Mouse (Mus musculus) small intestine, adult 2 months (tissue): Measurements from ENCODE around the gene Bin2. TPM values are rescaled to one million over a fixed set of nuclear protein-coding genes. Genes with fewer than 3 reads are reported as not detected.

Source experiments
- H3K27ac ChIP-seq: fragments of 200-500 bp; 2 replicates; pipeline ENCODE4 v1.5.1; 2012; ENCODE audit warnings: low read depth, low read length, control low read depth, inconsistent platforms; ENCODE audit not compliant: insufficient read depth
- H3K27me3 ChIP-seq: fragments of 200-500 bp; 2 replicates; pipeline ENCODE4 v1.6.1; 2012; ENCODE audit warnings: mild to moderate bottlenecking, moderate library complexity, low read length, inconsistent platforms; ENCODE audit not compliant: control insufficient read depth, insufficient read depth
- H3K36me3 ChIP-seq: fragments of 200-500 bp; 2 replicates; pipeline ENCODE4 v1.6.1; 2012; ENCODE audit warnings: mild to moderate bottlenecking, low read length, control low read depth, inconsistent platforms; ENCODE audit not compliant: control insufficient read depth, insufficient read depth
- H3K4me1 ChIP-seq: fragments of 200-500 bp; 2 replicates; pipeline ENCODE4 v1.6.1; 2012; ENCODE audit warnings: low read length, inconsistent platforms, mixed read lengths; ENCODE audit not compliant: control insufficient read depth, insufficient read depth, insufficient read length
- H3K4me3 ChIP-seq: fragments of 200-500 bp; 2 replicates; pipeline ENCODE4 v1.5.1; 2012; ENCODE audit warnings: low read depth, mild to moderate bottlenecking, control low read depth, inconsistent platforms, low read length, moderate library complexity
- CTCF ChIP-seq: fragments of 200-500 bp; IDR thresholded peaks from 2 replicates; pipeline ENCODE4 v1.5.1; 2012; ENCODE audit warnings: low read depth, mild to moderate bottlenecking, control low read depth, inconsistent platforms, low read length, moderate library complexity, mixed read lengths; ENCODE audit not compliant: insufficient replicate concordance, insufficient read length; ENCODE audit errors: extremely low read depth
- POLR2A ChIP-seq: fragments of 200-500 bp; IDR thresholded peaks from 2 replicates; pipeline ENCODE4 v1.6.1; 2012; ENCODE audit warnings: low read depth, mild to moderate bottlenecking, control low read depth, inconsistent platforms, low read length, moderate library complexity
- WGBS: fragments of 180-500 bp; shearing (Covaris S2); methylation state at CpG from one replicate; pipeline ENCODE4 v1.1.7; 2018; 5-methylcytosine and 5-hydroxymethylcytosine counted together
- polyA plus RNA-seq: library from polyadenylated mRNA; depleted of rRNA; stranded (reverse); fragments of >200 nt; gene quantifications from 2 replicates; pipeline ENCODE4 v1.2.3, GENCODE M21; 2012; rRNA removed

The Bin2 gene
- polyA plus RNA-seq, 1 experiment: 13.0 TPM

GRCm38 (mm10) chr15:100598287-100598882 is 71.0 kb downstream of the Bin2 start:
- Histone ChIP-seq H3K36me3 (no peaks in the 10 kb centered on the region), H3K4me1 (peaks cover 9% of the 10 kb centered on the region), H3K27me3 (no peaks in the 10 kb centered on the region; the same call in 1 of the 2 replicates), H3K27ac (peak overlapping the region; percentile 35; the same call in 1 of the 2 replicates), H3K4me3 (peak overlapping the region; percentile 66)
- TF ChIP-seq POLR2A: no peak
- no peak for TF ChIP-seq CTCF
- 9% methylated on average over 9 of the region's 9 CpGs for WGBS

DNA sequence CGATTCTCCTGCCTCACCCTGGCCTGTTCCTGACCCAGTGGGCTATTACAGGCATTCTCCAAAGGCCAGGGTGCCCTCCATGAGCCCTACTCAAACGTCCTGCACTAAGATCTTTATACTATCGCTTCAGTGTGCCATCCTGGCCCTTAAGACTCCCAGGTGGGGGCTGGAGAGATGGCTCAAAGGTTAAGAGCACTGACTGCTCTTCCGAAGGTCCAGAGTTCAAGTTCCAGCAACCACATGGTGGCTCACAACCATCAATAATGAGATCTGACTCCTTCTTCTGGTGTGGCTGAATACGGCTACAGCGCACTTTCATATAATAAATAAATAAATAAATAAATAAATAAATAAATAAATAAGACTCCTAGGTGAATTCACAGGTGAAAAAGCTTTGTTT is 76.5 kb downstream of the Bin2 start:
- peaks cover 3% of the 10 kb centered on the region; the same call in 1 of the 2 replicates for H3K4me1 ChIP-seq
- 48% methylated on average over 6 of the region's 6 CpGs for WGBS
- TF ChIP-seq CTCF: no peak
- TF ChIP-seq POLR2A: no peak
- H3K36me3 ChIP-seq: no peaks in the 10 kb centered on the region
- H3K27me3 ChIP-seq: no peaks in the 10 kb centered on the region
- no peak overlapping the region for H3K27ac ChIP-seq
- H3K4me3 ChIP-seq: no peak overlapping the region

Other genes starting within 250 kb of the Bin2 start
- gene Gm5475, start 247.4 kb downstream of the Bin2 start, polyA plus RNA-seq: 0.13 and 0.20 TPM in 2 replicates
- gene Slc11a2, start 244.5 kb downstream of the Bin2 start, polyA plus RNA-seq: 39.4 and 138 TPM in 2 replicates
- 16.3 and 26.1 TPM in 2 replicates for gene Letmd1, start 200.5 kb downstream of the Bin2 start, polyA plus RNA-seq
- gene Csrnp2, start 174.1 kb downstream of the Bin2 start, polyA plus RNA-seq: 0.62 and 0.96 TPM in 2 replicates
- 1.7 and 2.1 TPM in 2 replicates for gene Tfcp2, start 117.5 kb downstream of the Bin2 start, polyA plus RNA-seq
- gene Pou6f1, start 69.6 kb downstream of the Bin2 start, polyA plus RNA-seq: 7.2 and 12.0 TPM in 2 replicates
- 597 and 1,087 TPM in 2 replicates for gene Dazap2, start 54.2 kb downstream of the Bin2 start, polyA plus RNA-seq
- gene Smagp, start 32.6 kb downstream of the Bin2 start, polyA plus RNA-seq: 154 and 384 TPM in 2 replicates
- gene Cela1, start 18.4 kb upstream of the Bin2 start, polyA plus RNA-seq: 55.9 and 26,246 TPM in 2 replicates
- gene Galnt6, start 59.8 kb upstream of the Bin2 start, polyA plus RNA-seq: 35.2 and 73.0 TPM in 2 replicates
- gene Slc4a8, start 92.2 kb upstream of the Bin2 start, polyA plus RNA-seq: 0.51 and 0.98 TPM in 2 replicates
- gene Scn8a, start 200.3 kb upstream of the Bin2 start, polyA plus RNA-seq: 0.06 and 1.5 TPM in 2 replicates